17 mouse cellular contexts compared by ENCODE assay signal in the genomic region with DNA sequence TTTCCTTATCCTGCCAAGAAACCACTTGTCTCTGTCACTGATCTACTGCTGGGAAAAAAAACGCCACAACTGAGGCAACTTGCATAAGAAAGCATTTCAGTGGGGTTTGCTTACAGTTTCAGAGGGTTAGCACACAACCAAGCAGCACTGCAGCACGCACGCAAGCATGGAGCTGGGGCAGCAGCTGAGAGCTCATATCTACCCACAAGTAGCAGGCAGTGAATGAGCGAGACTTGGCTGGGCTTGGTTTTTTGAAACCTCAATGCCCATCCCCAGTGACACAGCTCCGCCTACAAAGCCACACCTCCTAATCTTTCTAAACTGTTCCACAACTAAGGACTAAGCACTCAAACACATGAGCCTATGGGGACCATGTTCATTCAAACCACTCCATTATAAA.
"Had no signal": no experiment of that assay in that cellular context is flagged by ENCODE, and none has a peak within 500 bp of the region (broad histone marks: within the 10 kb centered on the region; RNA-seq: fewer than 3 reads in every experiment).

No protein-coding gene starts in this region.

- ATAC-seq: liver, postnatal 0 days; lung, postnatal 0 days; midbrain, embryonic 15.5 days had no signal

- H3K4me1 ChIP-seq: midbrain, embryonic 12.5 days; midbrain, embryonic 15.5 days had no signal

- DNase-seq: kidney, adult 18-20 months; kidney, adult 9 months; kidney, postnatal 14 days; layer of hippocampus, adult 9-11 months; liver, postnatal 0 days; lung, embryonic 14.5 days; lung, postnatal 36 days; retina, postnatal 1 day; thymus, adult 2 months; thymus, postnatal 14 days; thymus, postnatal 4 days had no signal

- H3K4me2 ChIP-seq: lung, embryonic 14.5 days; midbrain, embryonic 12.5 days; midbrain, embryonic 15.5 days; neural tube, embryonic 13.5 days had no signal

- H3K27ac ChIP-seq: layer of hippocampus, adult 2 months; liver, embryonic 14.5 days; midbrain, embryonic 12.5 days; midbrain, embryonic 15.5 days; neural tube, embryonic 13.5 days had no signal

- H3K9me3 ChIP-seq: midbrain, embryonic 12.5 days; midbrain, embryonic 15.5 days; neural tube, embryonic 13.5 days had no signal

- H3K9ac ChIP-seq: liver, embryonic 14.5 days; liver, postnatal 0 days; lung, embryonic 14.5 days; midbrain, embryonic 12.5 days; midbrain, embryonic 15.5 days; neural tube, embryonic 13.5 days had no signal

- H3K4me3 ChIP-seq: layer of hippocampus, adult 2 months; midbrain, embryonic 12.5 days; midbrain, embryonic 15.5 days; neural tube, embryonic 13.5 days had no signal

- H3K27me3 ChIP-seq: midbrain, embryonic 12.5 days; midbrain, embryonic 15.5 days; neural tube, embryonic 13.5 days had no signal
